Mouse (Mus musculus) frontal cortex, postnatal 25 days (tissue): Measurements from ENCODE around the gene E130208F15Rik.

Source experiments
- DNase-seq, 2 experiments: peaks; one replicate each; pipeline ENCODE4 v3.0.0; 2022; ENCODE audit warnings: low spot score in 2 of 2

Gene E130208F15Rik

GRCm38 (mm10) chr7:30306083-30306779, 15.3 kb upstream of the E130208F15Rik start:
- DNase-seq, result no peak

GRCm38 (mm10) chr7:30308076-30309005, 13.2 kb upstream of the E130208F15Rik start, which contains the start of gene Alkbh6:
Alkbh6 (plus strand) TSS chr7:30308717.
- peak; percentile 87 to 93 for DNase-seq

- no peak for DNase-seq
Observed at GRCm38 (mm10) chr7:30309395-30310129, 12.0 kb upstream of the E130208F15Rik start.

- no peak for DNase-seq
Observed at GRCm38 (mm10) chr7:30310136-30310535, 11.4 kb upstream of the E130208F15Rik start.

- DNase-seq, result no peak
Observed at GRCm38 (mm10) chr7:30313666-30314320, 7.7 kb upstream of the E130208F15Rik start.

GRCm38 (mm10) chr7:30314721-30315155, 6.8 kb upstream of the E130208F15Rik start, which contains the start of gene Syne4:
Syne4 (plus strand) TSS chr7:30314807.
- no peak for DNase-seq

- DNase-seq, result no peak
Observed at GRCm38 (mm10) chr7:30315559-30316529, 5.7 kb upstream of the E130208F15Rik start.

- no peak for DNase-seq
Observed at GRCm38 (mm10) chr7:30318142-30318541, 3.4 kb upstream of the E130208F15Rik start.

GRCm38 (mm10) chr7:30320946-30321345, 594 bp upstream of the E130208F15Rik start:
- no peak for DNase-seq

- DNase-seq, result peak; percentile 90 to 93
Observed at GRCm38 (mm10) chr7:30322285-30322667, 736 bp downstream of the E130208F15Rik start.

- DNase-seq, result no peak
Observed at GRCm38 (mm10) chr7:30322865-30323264, 1.3 kb downstream of the E130208F15Rik start.

- no peak for DNase-seq
Observed at GRCm38 (mm10) chr7:30323795-30324194, 2.3 kb downstream of the E130208F15Rik start, which contains the start of gene Sdhaf1. Sdhaf1 (minus strand) TSS chr7:30323895.

GRCm38 (mm10) chr7:30324300-30324944, 2.9 kb downstream of the E130208F15Rik start:
- no peak for DNase-seq

GRCm38 (mm10) chr7:30325364-30325763, 3.8 kb downstream of the E130208F15Rik start:
- DNase-seq, result no peak

GRCm38 (mm10) chr7:30326427-30326826, 4.9 kb downstream of the E130208F15Rik start:
- no peak for DNase-seq

GRCm38 (mm10) chr7:30327140-30327539, 5.6 kb downstream of the E130208F15Rik start:
- no peak for DNase-seq

- DNase-seq, result no peak
Observed at GRCm38 (mm10) chr7:30328379-30328778, 6.8 kb downstream of the E130208F15Rik start.

- DNase-seq, result peak; percentile 74 to 82
Observed at GRCm38 (mm10) chr7:30331887-30332286, 10.3 kb downstream of the E130208F15Rik start.

- DNase-seq, result no peak
Observed at GRCm38 (mm10) chr7:30332622-30333259, 11.2 kb downstream of the E130208F15Rik start.
